In the genomic region with DNA sequence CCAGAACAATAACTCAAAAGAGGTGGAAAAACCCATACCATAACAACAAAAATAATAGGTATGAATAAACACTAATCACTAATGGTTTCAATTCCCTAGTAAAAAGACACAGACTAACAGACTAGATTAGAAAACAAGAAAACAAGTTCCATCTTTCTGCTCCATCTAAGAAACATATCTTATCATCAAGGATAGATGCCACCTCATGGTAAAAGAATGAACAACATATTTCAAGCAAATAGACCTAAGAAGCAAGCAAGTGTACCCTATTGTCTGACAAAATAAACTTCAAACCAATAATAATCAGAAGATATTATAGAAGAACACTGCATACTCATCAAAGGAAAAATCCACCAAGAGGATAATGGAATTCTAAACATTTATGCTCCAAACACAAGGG, we compare ENCODE assay signal across 24 mouse cellular contexts.
DNase-seq lines count a peak whose midpoint lies in the region; ATAC-seq and TF ChIP-seq lines count a peak whose summit lies in the region.
"Had no signal": no experiment of that assay in that cellular context is flagged by ENCODE, and none has a peak within 500 bp of the region (broad histone marks: within the 10 kb centered on the region; RNA-seq: fewer than 3 reads in every experiment).

No protein-coding gene starts in this region.

- TF ChIP-seq EP300 in stomach, postnatal 0 days (optimal IDR thresholded peaks at IDR 0.05) = no peak

- H3K9me3 ChIP-seq in forebrain, postnatal 0 days (ENCODE audit: low read length) = no peaks in the 10 kb centered on the region
- H3K9me3 ChIP-seq in forebrain, embryonic 13.5 days (replicated peaks) = no peaks in the 10 kb centered on the region
- no peaks in the 10 kb centered on the region for H3K9me3 ChIP-seq in stomach, postnatal 0 days (ENCODE audit: control insufficient read depth, low read length)
- H3K9me3 ChIP-seq: embryonic facial prominence, embryonic 15.5 days; forebrain, embryonic 10.5 days; forebrain, embryonic 15.5 days; heart, embryonic 15.5 days; intestine, embryonic 15.5 days had no signal

- H3K27me3 ChIP-seq in forebrain, postnatal 0 days (ENCODE audit: insufficient read depth, low read length) = no peaks in the 10 kb centered on the region
- no peaks in the 10 kb centered on the region for H3K27me3 ChIP-seq in forebrain, embryonic 13.5 days
- H3K27me3 ChIP-seq in stomach, postnatal 0 days (ENCODE audit: control insufficient read depth, insufficient read depth, low read length) = no peaks in the 10 kb centered on the region
- no peaks in the 10 kb centered on the region for H3K27me3 ChIP-seq in cerebellum, adult 2 months (ENCODE audit: control insufficient read depth, insufficient read depth, low read length)
- H3K27me3 ChIP-seq: embryonic facial prominence, embryonic 15.5 days; forebrain, embryonic 15.5 days; heart, embryonic 15.5 days; hindbrain, embryonic 13.5 days; intestine, embryonic 15.5 days had no signal

- TF ChIP-seq POLR2A in cerebellum, adult 2 months (IDR thresholded peaks at IDR 0.05; ENCODE audit: borderline replicate concordance, insufficient read depth, low read length) = no peak

- no peaks in the 10 kb centered on the region for H3K36me3 ChIP-seq in forebrain, postnatal 0 days (ENCODE audit: insufficient read depth)
- no peaks in the 10 kb centered on the region for H3K36me3 ChIP-seq in forebrain, embryonic 13.5 days (ENCODE audit: poor library complexity, severe bottlenecking)
- no peaks in the 10 kb centered on the region for H3K36me3 ChIP-seq in stomach, postnatal 0 days (ENCODE audit: control insufficient read depth, insufficient read depth, low read length)
- H3K36me3 ChIP-seq: embryonic facial prominence, embryonic 15.5 days; forebrain, embryonic 10.5 days; forebrain, embryonic 15.5 days; heart, embryonic 15.5 days; hindbrain, embryonic 13.5 days; intestine, embryonic 15.5 days had no signal

- no peaks in the 10 kb centered on the region for H3K4me1 ChIP-seq in forebrain, postnatal 0 days (ENCODE audit: insufficient read depth)
- no peaks in the 10 kb centered on the region for H3K4me1 ChIP-seq in forebrain, embryonic 13.5 days
- H3K4me1 ChIP-seq in stomach, postnatal 0 days (replicated peaks; ENCODE audit: control insufficient read depth, insufficient read depth) = no peaks in the 10 kb centered on the region
- H3K4me1 ChIP-seq in cerebellum, adult 2 months (ENCODE audit: control insufficient read depth, insufficient read depth, low read length) = no peaks in the 10 kb centered on the region
- H3K4me1 ChIP-seq: embryonic facial prominence, embryonic 15.5 days; forebrain, embryonic 10.5 days; forebrain, embryonic 15.5 days; heart, embryonic 15.5 days; hindbrain, embryonic 13.5 days; intestine, embryonic 15.5 days had no signal

- DNase-seq in forebrain, postnatal 0 days = no peak
- DNase-seq in layer of hippocampus, adult 2 months (ENCODE audit: low spot score in 2 of 2) = no peak
- no peak for DNase-seq in layer of hippocampus, postnatal 36 days
- DNase-seq in 416B (ENCODE audit: low read depth) = peak; percentile 40
- no peak for DNase-seq in stomach, postnatal 0 days (ENCODE audit: low spot score)
- no peak for DNase-seq in cerebellum, adult 2 months
- DNase-seq: adrenal gland, adult 8-10 months; adrenal gland, postnatal 36 days; cerebellum, adult 8-10 months; cerebellum, postnatal 14 days; embryo, embryonic 11 days; gastrocnemius, postnatal 25 days; heart, adult 11 months; heart, postnatal 14 days had no signal

- H3K4me3 ChIP-seq in forebrain, postnatal 0 days (ENCODE audit: low read depth, low read length) = no peak overlapping the region
- H3K4me3 ChIP-seq in forebrain, embryonic 13.5 days = no peak overlapping the region
- no peak overlapping the region for H3K4me3 ChIP-seq in layer of hippocampus, adult 2 months
- H3K4me3 ChIP-seq in stomach, postnatal 0 days (ENCODE audit: low read depth, low read length) = no peak overlapping the region
- no peak overlapping the region for H3K4me3 ChIP-seq in cerebellum, adult 2 months (replicated peaks; ENCODE audit: insufficient read depth, low read depth, low read length)
- H3K4me3 ChIP-seq: embryonic facial prominence, embryonic 15.5 days; erythroblast, embryonic 14.5 days; forebrain, embryonic 10.5 days; forebrain, embryonic 15.5 days; heart, embryonic 15.5 days; hindbrain, embryonic 13.5 days; intestine, embryonic 15.5 days had no signal

- ATAC-seq in forebrain, postnatal 0 days = no peak
- no peak for ATAC-seq in forebrain, embryonic 13.5 days
- no peak for ATAC-seq in stomach, postnatal 0 days (ENCODE audit: low FRiP score, low TSS enrichment)
- ATAC-seq: forebrain, embryonic 15.5 days; hindbrain, postnatal 0 days; intestine, embryonic 15.5 days had no signal

- H3K27ac ChIP-seq in forebrain, postnatal 0 days (ENCODE audit: low read depth, low read length) = no peak overlapping the region
- H3K27ac ChIP-seq in forebrain, embryonic 13.5 days = no peak overlapping the region
- H3K27ac ChIP-seq in layer of hippocampus, adult 2 months = no peak overlapping the region
- no peak overlapping the region for H3K27ac ChIP-seq in stomach, postnatal 0 days (replicated peaks)
- H3K27ac ChIP-seq in cerebellum, adult 2 months (ENCODE audit: insufficient read depth, low read length) = no peak overlapping the region
- H3K27ac ChIP-seq: embryonic facial prominence, embryonic 15.5 days; forebrain, embryonic 10.5 days; forebrain, embryonic 15.5 days; heart, embryonic 15.5 days; hindbrain, embryonic 13.5 days; hindbrain, postnatal 0 days; intestine, embryonic 15.5 days had no signal

- H3K4me2 ChIP-seq in forebrain, postnatal 0 days (ENCODE audit: low read depth) = no peak overlapping the region
- H3K4me2 ChIP-seq in forebrain, embryonic 13.5 days = no peak overlapping the region
- H3K4me2 ChIP-seq in stomach, postnatal 0 days (replicated peaks; ENCODE audit: low read depth) = no peak overlapping the region
- H3K4me2 ChIP-seq: embryonic facial prominence, embryonic 15.5 days; forebrain, embryonic 15.5 days; heart, embryonic 11.5 days; heart, embryonic 15.5 days; hindbrain, embryonic 13.5 days; intestine, embryonic 15.5 days had no signal

- H3K9ac ChIP-seq in forebrain, postnatal 0 days = no peak overlapping the region
- H3K9ac ChIP-seq in forebrain, embryonic 13.5 days = no peak overlapping the region
- H3K9ac ChIP-seq in stomach, postnatal 0 days (ENCODE audit: low read length) = no peak overlapping the region
- H3K9ac ChIP-seq: embryonic facial prominence, embryonic 15.5 days; forebrain, embryonic 15.5 days; heart, embryonic 15.5 days; hindbrain, embryonic 13.5 days; intestine, embryonic 15.5 days had no signal

- TF ChIP-seq CTCF in forebrain, postnatal 0 days (IDR thresholded peaks at IDR 0.05; ENCODE audit: low read depth) = peak; percentile 14; the same call in 1 of the 2 replicates
- TF ChIP-seq CTCF in layer of hippocampus, adult 2 months (conservative IDR thresholded peaks at IDR 0.05) = peak; percentile 46
- TF ChIP-seq CTCF in stomach, postnatal 0 days (IDR thresholded peaks at IDR 0.05; ENCODE audit: low read depth) = 0 out of 2 replicates have a peak, but pooled peaks have one; percentile 11
- no peak for TF ChIP-seq CTCF in cerebellum, adult 2 months (IDR thresholded peaks at IDR 0.05; ENCODE audit: borderline replicate concordance, insufficient read depth, low read depth, low read length)
